Mouse (Mus musculus) heart, adult 11 months (tissue): ENCODE data around the gene Prl8a6.

Experiments
- DNase-seq: peaks from one replicate; pipeline ENCODE4 v3.0.0; 2022

Gene Prl8a6

GRCm38 (mm10) chr13:27438588-27438987 lies at the start of gene Prl8a6:
TSS of gene Prl8a6 (minus strand) at chr13:27438688.
- no peak for DNase-seq

GRCm38 (mm10) chr13:27433159-27433558 lies 5.3 kb downstream of the Prl8a6 start:
- no peak for DNase-seq

- no peak for DNase-seq
Measured at GRCm38 (mm10) chr13:27413640-27414039, 24.8 kb downstream of the Prl8a6 start.

GRCm38 (mm10) chr13:27399061-27399724 lies 39.3 kb downstream of the Prl8a6 start:
- DNase-seq, result no peak

DNA sequence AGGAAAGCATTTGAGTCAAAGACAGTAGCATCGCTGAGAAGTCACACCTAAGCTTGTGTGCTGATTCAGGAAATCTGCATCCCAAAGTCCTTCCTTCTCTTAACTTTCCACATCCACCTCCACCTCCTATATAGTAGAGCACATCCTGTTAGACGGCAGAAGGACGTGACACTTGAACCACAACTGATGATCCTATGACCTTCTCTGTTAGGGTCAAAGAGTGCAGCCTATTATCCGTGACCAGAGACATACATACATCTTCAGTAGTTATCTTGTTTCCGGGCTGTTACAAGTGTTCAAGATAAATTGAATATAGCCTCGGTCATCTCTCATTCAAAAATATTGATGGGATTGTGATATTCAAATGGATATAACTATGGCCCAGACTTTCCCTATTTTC lies 47.7 kb downstream of the Prl8a6 start, which contains the start of gene Prl2b1:
Gene Prl2b1, minus strand, starts transcription at position 101 of the 400 bp plus-strand sequence.
- DNase-seq, result no peak
